Comparison of ENCODE assay signal across 12 mouse cellular contexts in genomic region chr2:14165618-14166344, GRCm38 (mm10). TPM values are rescaled to one million over a fixed set of nuclear protein-coding genes. Genes with fewer than 3 reads are reported as not detected.
DNase-seq lines count a peak whose midpoint lies in the region; ATAC-seq and TF ChIP-seq lines count a peak whose summit lies in the region.
"Had no signal": no experiment of that assay in that cellular context is flagged by ENCODE, and none has a peak within 500 bp of the region (broad histone marks: within the 10 kb centered on the region; RNA-seq: fewer than 3 reads in every experiment).

No protein-coding gene starts in this region.

- DNase-seq in heart, adult 18-20 months: peak; percentile 10 to 68
- DNase-seq in heart, postnatal 36 days: no peak
- peak; percentile 5 for DNase-seq in CH12.LX (ENCODE audit: extremely low read depth)
- DNase-seq in heart, adult 8-10 months (ENCODE audit: low spot score): peak; percentile 48
- DNase-seq in urinary bladder, postnatal 14 days (ENCODE audit: low spot score): no peak
- DNase-seq in spleen, postnatal 36 days (ENCODE audit: low spot score in 2 of 2): no peak
- DNase-seq in left cerebral cortex, adult 8-10 months (ENCODE audit: low spot score in 2 of 2): no peak
- DNase-seq: cerebellum, adult 2 months; gastrocnemius, postnatal 25 days had no signal

- no peak for TF ChIP-seq CTCF in CH12.LX (conservative IDR thresholded peaks at IDR 0.05 in 1 of 2, IDR thresholded peaks at IDR 0.05 in 1 of 2; ENCODE audit: low read depth in 2 of 2, low read length in 2 of 2)

- peak; percentile 76 for ATAC-seq in liver, embryonic 12.5 days

- no peak overlapping the region for H3K27ac ChIP-seq in CH12.LX (ENCODE audit: insufficient read depth, low read depth)
- H3K27ac ChIP-seq in liver, embryonic 12.5 days: peak overlapping the region; percentile 56; the same call in 1 of the 2 replicates

- H3K79me2 ChIP-seq in CH12.LX (replicated peaks; ENCODE audit: control insufficient read depth, extremely low read depth, insufficient read depth, poor library complexity, severe bottlenecking): no peaks in the 10 kb centered on the region

- peaks cover 0 to 6% of the 10 kb centered on the region in 2 experiments; a peak in 2 of 4 replicates for H3K4me1 ChIP-seq in CH12.LX (ENCODE audit: control insufficient read depth in 1 of 2, insufficient read depth in 2 of 2)
- peaks cover 15% of the 10 kb centered on the region for H3K4me1 ChIP-seq in liver, embryonic 12.5 days

- no peak overlapping the region for H3K4me3 ChIP-seq in CH12.LX (replicated peaks in 1 of 3; ENCODE audit: low read depth in 2 of 3, low read length in 2 of 3, poor library complexity in 1 of 3)
- H3K4me3 ChIP-seq in liver, embryonic 12.5 days: no peak overlapping the region

- H3K27me3 ChIP-seq in CH12.LX (replicated peaks): no peaks in the 10 kb centered on the region
- no peaks in the 10 kb centered on the region for H3K27me3 ChIP-seq in liver, embryonic 12.5 days (replicated peaks)

- H3K9ac ChIP-seq in CH12.LX (ENCODE audit: insufficient read depth, low read depth): no peak overlapping the region
- H3K9ac ChIP-seq in liver, embryonic 12.5 days: no peak overlapping the region

- no peak for TF ChIP-seq RAD21 in CH12.LX (IDR thresholded peaks at IDR 0.05; ENCODE audit: low read depth, low read length)

- intact Hi-C loops in heart, postnatal 36 days (cut with DNase I): no loop called here

- no peak for TF ChIP-seq POLR2A in CH12.LX (IDR thresholded peaks at IDR 0.05; ENCODE audit: low read depth, low read length)

- H3K36me3 ChIP-seq in CH12.LX (replicated peaks in 1 of 2; ENCODE audit: control insufficient read depth in 1 of 2, insufficient read depth in 1 of 2, low read length in 1 of 2): no peaks in the 10 kb centered on the region
- H3K36me3 ChIP-seq in liver, embryonic 12.5 days: no peaks in the 10 kb centered on the region

- dilution Hi-C loops in CH12.LX (cut with MboI; ENCODE audit: extremely low pct_ligation_motif_present, extremely low pct_unique_long_range_greater_than_20kb, low sequenced_read_pairs): no loop called here

- TF ChIP-seq EP300 in CH12.LX (IDR thresholded peaks at IDR 0.05; ENCODE audit: low read length): no peak

- H3K4me2 ChIP-seq in CH12.LX (ENCODE audit: insufficient read depth, low read depth, poor library complexity, severe bottlenecking): no peak overlapping the region
- H3K4me2 ChIP-seq in liver, embryonic 12.5 days: no peak overlapping the region

- WGBS in liver, embryonic 12.5 days (ENCODE audit: insufficient replicate concordance): 34% methylated on average over 3 of the region's 3 CpGs

- in situ Hi-C loops in CH12.LX (cut with MboI; ENCODE audit: low pct_ligation_motif_present, low pct_unique_long_range_greater_than_20kb, low sequenced_read_pairs): no loop called here

- no peaks in the 10 kb centered on the region for H3K9me3 ChIP-seq in CH12.LX (replicated peaks; ENCODE audit: low read length)
- no peaks in the 10 kb centered on the region for H3K9me3 ChIP-seq in liver, embryonic 12.5 days (replicated peaks)

TF ChIP-seq in CH12.LX, 34 proteins besides CTCF, POLR2A, EP300 and RAD21:
- no peak for TF ChIP-seq ZKSCAN1 (IDR thresholded peaks at IDR 0.05; ENCODE audit: borderline replicate concordance, low read depth, low read length)
- no peak for TF ChIP-seq KAT2A (IDR thresholded peaks at IDR 0.05; ENCODE audit: insufficient replicate concordance, low read length)
- TF ChIP-seq SMC3 (IDR thresholded peaks at IDR 0.05; ENCODE audit: low read depth, low read length): no peak
- TF ChIP-seq USF2 (conservative IDR thresholded peaks at IDR 0.05; ENCODE audit: low read depth, low read length): no peak

RNA-seq across cellular contexts. Expression of gene Tmem236, which starts 8.5 kb away (rescaled TPM):
- total RNA-seq in heart, adult 18-20 months (2021): not detected
- total RNA-seq in heart, postnatal 36 days (2021): not detected
- not detected in 2 replicates for total RNA-seq in CH12.LX (2012; rRNA removed)
- 0.05 TPM in 1 of 2 replicates, not detected in the other for total RNA-seq in CH12.LX (2014; rRNA removed)
- not detected in 2 replicates for polyA plus RNA-seq in CH12.LX (2012; ENCODE audit: insufficient read length, low read depth)
- total RNA-seq in heart, adult 8-10 months (2022): under 1 TPM in 1 of 4 experiments, not detected in 3; 0.08 TPM
- 0.12 TPM in 1 of 2 replicates, not detected in the other for polyA plus RNA-seq in liver, embryonic 12.5 days (2016; fragmentation: Nextera tagmentation; extraction: Ambion mirVana)
- total RNA-seq in left cerebral cortex, adult 8-10 months (2022): under 1 TPM in 1 of 4 experiments, not detected in 3; 0.19 TPM
- total RNA-seq: ES-E14 had no signal
- polyA plus RNA-seq: spleen, adult 2 months had no signal

Comparison
In these comparisons a context has a peak if more than half of its experiments do, and no peak if none do; other contexts are left out.
1. DNase-seq: peak in heart, adult 18-20 months (2 of 2), CH12.LX (single experiment) and heart, adult 8-10 months (single experiment); none in heart, postnatal 36 days (0 of 2), urinary bladder, postnatal 14 days (single experiment), spleen, postnatal 36 days (0 of 2) and left cerebral cortex, adult 8-10 months (0 of 2).